Mouse (Mus musculus): ENCODE measurements around the gene BC048507. TPM values are rescaled to one million over a fixed set of nuclear protein-coding genes. Genes with fewer than 3 reads are reported as not detected.
"Not testable (repeated sequence)": the region's sequence is repeated elsewhere in the genome, so short reads cannot be mapped to it uniquely, and the experiment has no call there.

BC048507 gene
- polyA plus RNA-seq (2012; rRNA removed), result not detected in 2 replicates

- DNase-seq (ENCODE audit: low read depth), result no peak
These were observed at the start of gene BC048507 for GRCm38 (mm10) chr13:67863026-67863425. TSS of gene BC048507 (plus strand) at chr13:67863326.

- DNase-seq (ENCODE audit: low read depth), result peak; percentile 46
These were observed 49.1 kb upstream of the BC048507 start, which contains the start of gene Zfp273 for GRCm38 (mm10) chr13:67813710-67814660. TSS of gene Zfp273 (plus strand) at chr13:67813740.

DNA sequence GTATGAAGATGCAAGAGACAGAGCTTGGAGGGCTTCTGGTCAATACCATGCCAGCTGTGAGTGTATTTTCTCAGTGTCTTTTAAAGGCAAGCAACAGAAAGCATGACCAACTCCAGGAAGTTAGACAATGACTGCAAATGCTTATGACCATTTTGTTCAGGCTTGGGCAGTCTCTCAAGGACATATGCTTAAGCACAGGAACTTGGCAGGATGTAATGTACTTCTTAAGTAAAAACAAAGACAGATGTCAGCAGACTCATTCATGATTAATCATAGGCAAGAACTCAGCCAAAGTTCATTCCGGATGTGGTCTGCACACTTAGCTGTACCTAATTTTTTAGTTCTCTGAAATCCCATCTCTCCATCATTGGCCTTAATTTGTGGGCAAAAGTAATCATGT lies 44.5 kb upstream of the BC048507 start:
- DNase-seq (ENCODE audit: low read depth), result no peak

- DNase-seq (ENCODE audit: low read depth), result no peak
These were observed 32.2 kb upstream of the BC048507 start, which contains the start of gene Gm10037 for GRCm38 (mm10) chr13:67830911-67831336. TSS of gene Gm10037 (plus strand) at chr13:67831106.

- not testable (repeated sequence) for DNase-seq (ENCODE audit: low read depth)
These were observed 30.0 kb upstream of the BC048507 start for GRCm38 (mm10) chr13:67833137-67833536.

GRCm38 (mm10) chr13:67843775-67844118 lies 19.4 kb upstream of the BC048507 start:
- no peak for DNase-seq (ENCODE audit: low read depth)

DNA sequence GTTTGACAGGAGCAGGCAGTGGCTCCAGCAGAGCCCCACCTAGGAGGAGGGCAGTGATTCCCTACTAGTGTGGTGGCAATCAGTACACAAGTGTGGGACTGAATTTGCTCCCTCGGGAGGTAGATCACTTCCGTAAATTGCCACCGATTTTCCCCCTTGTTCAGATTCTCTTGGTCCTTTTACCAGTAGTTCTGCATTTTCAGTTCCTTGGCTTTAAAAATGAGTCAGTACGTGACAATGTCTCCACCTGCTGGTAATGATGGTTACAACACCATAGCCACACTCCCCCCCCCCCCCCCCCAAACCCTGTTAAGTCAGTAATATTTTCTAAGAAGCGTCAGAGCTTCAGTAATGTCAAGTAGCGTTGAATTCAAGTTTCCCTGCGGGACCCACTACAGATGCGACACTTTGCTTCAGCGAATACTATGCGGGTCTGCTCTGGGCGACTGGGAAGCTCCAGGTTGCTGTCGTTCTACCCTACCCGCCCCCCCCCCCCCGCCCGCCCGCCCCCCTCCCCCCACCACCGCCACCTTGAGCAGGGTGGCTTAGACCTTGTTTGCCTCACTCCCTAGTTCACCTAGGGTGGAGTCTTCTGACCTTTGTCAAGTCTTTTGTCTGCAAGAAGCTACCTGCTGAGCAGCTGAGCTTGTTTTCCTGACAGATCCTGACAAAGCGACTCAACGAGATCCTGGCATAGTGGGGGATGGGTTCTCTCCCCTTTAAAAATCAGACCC lies 18.8 kb upstream of the BC048507 start:
- DNase-seq (ENCODE audit: low read depth), result no peak

- DNase-seq (ENCODE audit: low read depth), result no peak
These were observed 18.3 kb upstream of the BC048507 start for GRCm38 (mm10) chr13:67844853-67845194.

- no peak for DNase-seq (ENCODE audit: low read depth)
These were observed 12.8 kb upstream of the BC048507 start for GRCm38 (mm10) chr13:67850361-67850760.

- DNase-seq (ENCODE audit: low read depth), result no peak
These were observed 10.0 kb upstream of the BC048507 start for GRCm38 (mm10) chr13:67853130-67853529.

DNA sequence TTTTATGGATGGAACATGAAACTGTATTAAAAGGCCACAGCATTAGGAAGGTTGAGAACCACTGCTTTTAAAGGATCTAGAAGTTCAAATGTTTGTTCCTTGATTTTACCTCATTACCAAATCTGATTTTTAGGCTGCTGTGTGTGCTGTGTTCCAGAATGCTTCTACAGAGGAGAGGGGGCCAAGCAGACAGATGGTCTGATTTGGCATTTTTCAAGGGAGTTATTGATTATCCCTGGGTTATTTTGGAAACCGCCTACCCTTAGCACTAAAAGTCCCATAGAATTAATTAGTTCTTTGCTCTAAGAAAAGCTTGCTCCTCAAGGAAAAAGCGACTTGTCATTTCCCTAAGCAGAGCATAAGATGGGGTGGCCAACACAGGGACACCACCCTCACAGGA lies 9.1 kb upstream of the BC048507 start:
- no peak for DNase-seq (ENCODE audit: low read depth)

DNA sequence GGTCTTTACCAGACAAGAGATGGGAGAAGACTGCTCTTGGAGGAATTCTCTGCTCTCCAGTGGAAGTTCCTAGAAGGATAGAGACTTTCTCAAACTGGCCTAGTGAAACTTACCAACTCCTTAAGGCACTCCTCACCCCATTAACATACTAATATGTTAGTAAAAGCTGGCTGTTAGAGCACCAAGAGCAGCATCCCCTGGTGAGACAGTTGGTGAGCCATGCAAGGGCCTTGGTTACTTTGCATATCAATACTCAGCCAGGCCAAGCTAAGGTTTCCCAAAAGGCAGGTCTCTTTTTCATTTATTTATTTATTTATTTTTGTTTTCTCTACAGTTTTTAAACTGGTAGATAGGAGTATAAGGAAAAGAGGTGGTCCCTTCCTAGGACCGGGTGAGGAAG lies 5.8 kb upstream of the BC048507 start:
- no peak for DNase-seq (ENCODE audit: low read depth)

DNA sequence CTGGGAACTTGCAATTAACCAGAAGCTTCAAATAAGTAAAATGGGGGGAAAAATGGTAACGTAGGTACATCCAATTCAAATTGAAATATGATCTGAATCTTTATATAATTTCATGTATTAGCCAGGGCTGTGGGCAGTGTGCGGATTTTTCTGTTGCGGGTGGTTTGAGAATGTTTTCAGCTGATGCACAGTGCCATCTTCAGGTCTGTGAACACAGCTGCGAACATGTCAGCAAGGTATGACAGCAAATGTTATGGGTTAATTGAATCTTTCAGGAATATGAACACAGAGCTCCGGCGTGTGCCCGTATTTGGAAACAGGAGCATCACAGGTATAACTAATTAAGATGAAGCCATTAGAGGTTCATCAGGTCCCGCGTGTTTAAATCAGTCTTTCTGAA lies 618 bp upstream of the BC048507 start:
- DNase-seq (ENCODE audit: low read depth), result no peak

DNA sequence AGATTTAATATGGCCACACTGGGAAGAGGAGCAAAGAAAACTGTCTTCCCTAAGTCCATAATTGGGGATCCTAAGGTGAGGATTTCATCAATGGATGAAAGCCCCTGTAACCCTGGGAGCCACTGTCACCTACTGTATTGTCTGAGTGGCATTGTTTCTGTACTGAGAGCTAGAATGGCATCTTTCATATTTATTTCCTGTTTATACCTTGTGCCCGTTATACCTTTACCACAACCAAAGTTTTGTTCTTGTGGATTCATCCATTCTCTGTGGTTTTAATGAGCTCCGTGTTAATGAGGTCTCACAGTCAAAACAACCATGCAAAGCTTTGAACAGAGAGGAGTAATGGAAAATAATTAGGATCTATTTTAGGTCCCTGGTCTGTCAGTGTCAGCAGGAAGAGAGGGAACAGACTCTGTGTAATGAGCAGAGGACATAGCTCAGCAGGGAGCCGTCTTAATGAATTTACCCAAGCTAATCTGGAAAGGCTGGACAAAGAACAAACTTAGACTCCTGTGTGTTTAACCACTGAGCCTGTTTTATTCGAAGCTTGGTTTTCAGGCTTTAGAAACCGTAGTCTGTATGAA lies 1.7 kb downstream of the BC048507 start:
- DNase-seq (ENCODE audit: low read depth), result no peak

DNA sequence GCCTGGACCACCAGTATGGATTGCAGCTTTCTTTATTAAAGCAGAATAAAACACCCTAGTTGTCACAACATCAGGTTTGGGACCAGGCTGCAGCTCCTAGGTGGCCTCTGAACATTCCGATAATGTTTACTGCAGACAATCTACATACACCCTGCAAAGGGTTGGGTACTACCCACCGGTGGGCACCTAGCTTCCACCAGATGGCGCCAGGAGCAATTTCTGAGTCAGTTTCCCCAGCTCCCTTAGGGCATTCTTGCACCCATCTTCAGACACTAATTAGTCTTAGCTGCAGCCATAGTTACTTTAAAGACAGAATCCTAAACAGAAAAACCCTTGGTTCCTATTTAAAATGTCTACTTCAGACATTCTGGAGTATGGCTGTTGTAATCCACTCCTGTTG lies 4.8 kb downstream of the BC048507 start:
- no peak for DNase-seq (ENCODE audit: low read depth)

- DNase-seq (ENCODE audit: low read depth), result not testable (repeated sequence)
These were observed 13.0 kb downstream of the BC048507 start for GRCm38 (mm10) chr13:67876049-67876698.

GRCm38 (mm10) chr13:67876699-67877254 lies 13.7 kb downstream of the BC048507 start:
- no peak for DNase-seq (ENCODE audit: low read depth)

DNA sequence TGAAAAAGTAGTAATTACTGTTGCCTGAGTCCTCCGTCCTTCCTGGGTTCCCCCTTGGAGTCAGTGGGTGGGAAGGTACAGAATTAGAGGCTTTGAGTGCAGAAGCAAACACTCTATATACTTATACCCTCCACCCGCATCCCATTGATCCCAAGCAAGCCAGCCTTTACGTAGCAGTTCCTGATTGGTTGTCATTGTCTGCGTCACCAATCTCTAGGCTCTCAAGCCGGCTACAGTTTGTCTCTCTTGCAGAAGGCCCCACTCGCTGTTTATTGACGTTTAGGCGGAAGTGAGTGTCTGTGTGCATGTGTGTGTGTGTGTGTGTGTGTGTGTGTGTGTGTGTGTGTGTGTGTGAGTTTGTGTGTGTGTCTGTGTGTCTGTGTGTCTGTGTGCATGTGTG lies 20.8 kb downstream of the BC048507 start:
- DNase-seq (ENCODE audit: low read depth), result no peak

DNA sequence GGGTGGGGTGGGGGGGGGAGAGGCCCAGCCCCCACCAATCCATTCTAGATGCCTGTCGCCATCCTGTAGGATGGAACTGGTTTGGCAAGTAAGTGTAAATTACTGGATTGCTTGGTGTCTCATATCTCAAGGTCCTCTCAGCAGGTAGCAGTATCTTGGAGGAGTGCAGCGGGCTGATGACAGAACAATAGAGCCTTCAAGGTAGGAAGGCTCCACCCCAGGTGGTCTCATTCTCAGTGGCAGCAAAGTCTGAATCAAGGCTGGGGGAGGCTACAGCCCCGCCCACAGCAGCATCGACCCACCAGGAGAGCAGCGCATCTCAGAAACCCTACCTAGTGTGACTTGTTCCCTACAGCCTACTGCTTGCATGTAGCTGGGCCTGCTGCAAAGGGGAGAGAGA lies 46.6 kb downstream of the BC048507 start:
- DNase-seq (ENCODE audit: low read depth), result no peak
